Mouse (Mus musculus) liver, embryonic 15.5 days (tissue): ENCODE results near the gene Synpo2. TPM values are rescaled to one million over a fixed set of nuclear protein-coding genes. Genes with fewer than 3 reads are reported as not detected.

Experiments
- ATAC-seq: fragments of 200-750 bp; cut with Nextera tagmentation; 2 replicates; pipeline ENCODE4 v1.8.0; 2017; ENCODE audit warnings: moderate number of reproducible peaks, mild to moderate bottlenecking, moderate library complexity; ENCODE audit not compliant: insufficient read depth
- H3K27ac ChIP-seq: fragments of 300-500 bp; sonication (generic); replicated peaks from 2 replicates; pipeline ENCODE4 v1.5.1; 2015; ENCODE audit warnings: mild to moderate bottlenecking, inconsistent platforms
- H3K27me3 ChIP-seq: fragments of 300-500 bp; sonication (generic); 2 replicates; pipeline ENCODE4 v1.6.1; 2015; ENCODE audit warnings: mild to moderate bottlenecking, inconsistent platforms
- H3K36me3 ChIP-seq: fragments of 300-500 bp; sonication (generic); replicated peaks from 2 replicates; pipeline ENCODE4 v1.6.1; 2015; ENCODE audit warnings: moderate library complexity, mild to moderate bottlenecking, inconsistent platforms
- H3K4me1 ChIP-seq: fragments of 300-500 bp; sonication (generic); replicated peaks from 2 replicates; pipeline ENCODE4 v1.6.1; 2015; ENCODE audit warnings: inconsistent platforms
- H3K4me2 ChIP-seq: fragments of 300-500 bp; sonication (generic); 2 replicates; pipeline ENCODE4 v1.6.1; 2015; ENCODE audit warnings: moderate library complexity, mild to moderate bottlenecking, inconsistent platforms
- H3K4me3 ChIP-seq: fragments of 300-500 bp; sonication (generic); replicated peaks from 2 replicates; pipeline ENCODE4 v1.5.1; 2015; ENCODE audit warnings: mild to moderate bottlenecking, inconsistent platforms
- H3K9ac ChIP-seq: fragments of 300-500 bp; sonication (generic); 2 replicates; pipeline ENCODE4 v1.6.1; 2015; ENCODE audit warnings: moderate library complexity, mild to moderate bottlenecking, inconsistent platforms
- H3K9me3 ChIP-seq: fragments of 300-500 bp; sonication (generic); replicated peaks from 2 replicates; pipeline ENCODE4 v1.6.1; 2016; ENCODE audit warnings: inconsistent platforms
- WGBS: fragments of 180-500 bp; shearing (Covaris S2); methylation state at CpG from one replicate; pipeline ENCODE4 v1.1.7; 2015; ENCODE audit warnings: mixed read lengths; ENCODE audit not compliant: insufficient replicate concordance; 5-methylcytosine and 5-hydroxymethylcytosine counted together
- polyA plus RNA-seq: library from polyadenylated mRNA; unstranded; fragments of >200 nt; fragmentation: Nextera tagmentation; extraction: Ambion mirVana; gene quantifications from 2 replicates; pipeline ENCODE4 v1.2.1, GENCODE M21; 2015

The Synpo2 gene
- polyA plus RNA-seq, 1 experiment from 2014 or later: 0.28 TPM

DNA sequence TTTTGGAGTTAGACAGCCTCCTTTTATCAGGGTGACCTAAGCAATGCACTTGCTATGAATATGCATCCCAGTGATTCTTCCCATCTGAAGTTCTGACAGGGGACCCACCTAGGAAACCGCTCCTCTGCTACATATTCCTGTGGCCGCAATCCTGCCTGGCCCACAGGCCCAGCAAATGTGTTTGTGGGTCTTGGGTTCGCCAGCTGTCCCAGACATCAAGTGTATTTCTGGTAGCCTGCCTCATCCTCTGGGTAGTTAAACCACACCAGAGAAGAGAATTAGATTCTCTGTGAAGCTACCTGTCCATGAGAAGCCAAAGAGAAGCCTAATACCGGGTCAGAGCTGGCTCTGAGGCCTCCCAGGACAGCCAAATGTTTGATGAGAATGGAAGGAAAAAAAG lies 90.0 kb downstream of the Synpo2 start:
- Histone ChIP-seq H3K4me2 (no peak overlapping the region), H3K4me3 (no peak overlapping the region)
- WGBS: 63% methylated on average over 4 of the region's 4 CpGs

DNA sequence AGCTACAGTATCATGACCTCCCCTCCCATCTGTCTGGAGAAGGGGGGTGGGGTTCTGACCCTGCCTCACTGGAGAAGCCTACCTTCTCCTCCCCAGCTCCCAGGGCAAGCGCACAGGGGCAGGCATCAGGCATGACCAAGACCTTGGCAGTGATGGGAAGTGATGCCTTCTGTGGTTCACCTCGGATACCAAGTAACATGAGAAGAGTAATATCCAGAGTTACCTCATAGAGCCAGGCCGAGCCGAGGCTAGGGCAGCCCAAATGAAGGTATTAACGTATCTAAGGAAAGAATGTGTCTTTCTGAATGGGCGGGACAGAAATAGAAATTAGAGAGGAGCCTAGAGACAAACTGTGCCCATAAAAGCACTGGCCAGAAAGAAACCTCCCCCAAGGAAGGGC lies 92.5 kb downstream of the Synpo2 start:
- 59% methylated on average over 6 of the region's 6 CpGs for WGBS
- ATAC-seq: no peak
- no peak overlapping the region for H3K9ac ChIP-seq

More for the DNA sequence above, 90.0 kb downstream of the Synpo2 start:
- H3K27me3 ChIP-seq: no peaks in the 10 kb centered on the region
- no peaks in the 10 kb centered on the region for H3K36me3 ChIP-seq
- no peak overlapping the region for H3K27ac ChIP-seq
- H3K9ac ChIP-seq: no peak overlapping the region
- no peaks in the 10 kb centered on the region for H3K9me3 ChIP-seq
- H3K4me1 ChIP-seq: no peaks in the 10 kb centered on the region
- ATAC-seq: no peak

DNA sequence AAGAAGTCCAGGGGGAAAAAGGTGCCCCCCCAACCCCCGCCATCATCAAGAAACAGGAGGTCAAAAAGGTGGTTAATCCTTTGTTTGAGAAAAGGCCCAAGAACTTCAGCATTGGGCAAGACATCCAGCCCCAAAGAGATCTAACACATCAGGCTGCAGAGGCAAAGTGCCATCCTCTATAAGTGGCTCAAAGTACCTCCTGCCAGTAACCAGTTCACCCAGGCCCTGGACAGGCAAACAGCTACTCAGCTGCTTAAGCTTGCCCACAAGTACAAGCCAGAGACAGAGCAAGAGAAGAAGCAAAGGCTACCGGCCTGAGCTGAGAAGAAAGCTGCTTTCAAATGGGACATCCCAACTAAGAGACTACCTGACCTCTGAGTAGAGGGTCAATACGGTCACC lies 93.7 kb downstream of the Synpo2 start:
- no peaks in the 10 kb centered on the region for H3K36me3 ChIP-seq
- no peak overlapping the region for H3K4me3 ChIP-seq

More for the DNA sequence above, 92.5 kb downstream of the Synpo2 start:
- H3K9me3 ChIP-seq: no peaks in the 10 kb centered on the region
- H3K4me1 ChIP-seq: no peaks in the 10 kb centered on the region
- H3K4me2 ChIP-seq: no peak overlapping the region
- H3K27ac ChIP-seq: no peak overlapping the region
- no peaks in the 10 kb centered on the region for H3K36me3 ChIP-seq
- H3K4me3 ChIP-seq: no peak overlapping the region
- no peaks in the 10 kb centered on the region for H3K27me3 ChIP-seq

DNA sequence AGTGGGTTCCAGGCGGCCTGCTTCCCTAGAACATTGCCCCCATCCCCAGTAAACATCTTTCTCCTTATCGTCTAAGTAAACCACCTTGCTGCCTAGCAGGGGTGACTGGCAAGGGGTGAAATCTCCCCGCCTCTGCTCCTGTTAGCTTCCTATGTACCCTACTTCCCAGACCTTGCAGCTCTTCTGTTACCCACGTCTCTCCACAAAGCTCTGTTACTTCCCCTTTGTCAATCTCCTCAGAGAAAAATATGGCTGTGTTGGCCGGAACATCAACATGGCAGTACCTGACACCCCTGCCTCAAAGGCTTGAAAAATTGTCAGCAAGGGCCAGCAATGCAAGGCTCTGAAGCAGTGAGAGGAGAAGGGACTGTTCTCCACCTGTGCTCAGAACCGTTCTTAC lies 94.9 kb downstream of the Synpo2 start:
- no peaks in the 10 kb centered on the region for H3K27me3 ChIP-seq
- H3K36me3 ChIP-seq: no peaks in the 10 kb centered on the region
- no peak overlapping the region for H3K4me3 ChIP-seq
- no peaks in the 10 kb centered on the region for H3K9me3 ChIP-seq
- H3K4me2 ChIP-seq: no peak overlapping the region
- no peak overlapping the region for H3K9ac ChIP-seq
- 27% methylated on average over 6 of the region's 6 CpGs for WGBS
- H3K27ac ChIP-seq: no peak overlapping the region
- no peaks in the 10 kb centered on the region for H3K4me1 ChIP-seq
- ATAC-seq: no peak

More for the DNA sequence above, 93.7 kb downstream of the Synpo2 start:
- 53% methylated on average over 3 of the region's 3 CpGs for WGBS
- no peaks in the 10 kb centered on the region for H3K9me3 ChIP-seq
- H3K9ac ChIP-seq: no peak overlapping the region
- ATAC-seq: no peak
- no peaks in the 10 kb centered on the region for H3K27me3 ChIP-seq
- H3K4me2 ChIP-seq: no peak overlapping the region
- no peaks in the 10 kb centered on the region for H3K4me1 ChIP-seq
- H3K27ac ChIP-seq: no peak overlapping the region

DNA sequence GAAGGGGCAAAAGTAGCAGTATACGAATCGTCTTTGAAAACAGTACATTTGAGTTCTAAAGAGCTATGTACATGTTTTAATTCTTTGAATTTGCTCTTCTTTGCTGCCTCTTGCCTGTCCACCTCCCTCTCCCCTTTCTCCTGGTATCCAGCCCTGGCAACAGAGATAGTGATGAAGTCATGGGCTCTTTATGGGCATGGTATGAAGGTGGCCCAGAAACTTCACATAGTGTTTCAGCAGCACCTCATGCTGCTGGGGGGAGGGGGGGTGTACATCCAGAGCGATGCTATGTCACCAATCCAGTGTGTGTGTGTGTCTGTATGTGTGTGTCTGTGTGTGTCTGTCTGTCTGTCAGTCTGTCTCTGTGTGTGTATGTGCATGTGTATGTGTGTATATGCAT lies 95.8 kb downstream of the Synpo2 start:
- no peak overlapping the region for H3K27ac ChIP-seq
- H3K27me3 ChIP-seq: no peaks in the 10 kb centered on the region
- no peaks in the 10 kb centered on the region for H3K9me3 ChIP-seq
- no peak overlapping the region for H3K4me2 ChIP-seq
- whole genome bisulfite sequencing: 65% methylated on average over 3 of the region's 3 CpGs
- ATAC-seq: no peak
- H3K4me3 ChIP-seq: no peak overlapping the region
- no peaks in the 10 kb centered on the region for H3K4me1 ChIP-seq
- H3K9ac ChIP-seq: no peak overlapping the region
- H3K36me3 ChIP-seq: no peaks in the 10 kb centered on the region

DNA sequence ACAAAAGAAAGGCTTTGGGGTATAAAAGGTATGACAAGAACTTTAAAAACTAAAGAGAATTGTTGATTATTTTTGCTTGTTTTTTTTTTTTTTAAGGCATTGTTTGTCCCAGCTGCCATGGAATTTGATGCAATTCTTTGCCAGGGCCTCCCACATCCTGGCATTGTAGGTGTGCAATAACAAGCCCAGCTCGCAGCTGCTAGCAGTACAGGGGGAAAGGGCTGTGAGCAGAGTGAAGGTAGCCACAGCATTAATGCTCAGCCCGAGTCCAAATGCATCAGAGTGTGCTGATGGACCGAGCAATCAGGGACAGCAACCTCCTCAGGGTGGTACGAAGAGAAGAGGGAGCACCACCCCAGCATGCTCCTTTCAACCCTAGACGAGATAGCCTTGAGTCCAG lies 96.3 kb downstream of the Synpo2 start:
- Histone ChIP-seq H3K4me3 (no peak overlapping the region), H3K27ac (no peak overlapping the region), H3K9me3 (no peaks in the 10 kb centered on the region), H3K4me2 (no peak overlapping the region), H3K4me1 (no peaks in the 10 kb centered on the region), H3K9ac (no peak overlapping the region), H3K27me3 (no peaks in the 10 kb centered on the region), H3K36me3 (no peaks in the 10 kb centered on the region)
- WGBS: 48% methylated on average over 5 of the region's 5 CpGs
- ATAC-seq: no peak

DNA sequence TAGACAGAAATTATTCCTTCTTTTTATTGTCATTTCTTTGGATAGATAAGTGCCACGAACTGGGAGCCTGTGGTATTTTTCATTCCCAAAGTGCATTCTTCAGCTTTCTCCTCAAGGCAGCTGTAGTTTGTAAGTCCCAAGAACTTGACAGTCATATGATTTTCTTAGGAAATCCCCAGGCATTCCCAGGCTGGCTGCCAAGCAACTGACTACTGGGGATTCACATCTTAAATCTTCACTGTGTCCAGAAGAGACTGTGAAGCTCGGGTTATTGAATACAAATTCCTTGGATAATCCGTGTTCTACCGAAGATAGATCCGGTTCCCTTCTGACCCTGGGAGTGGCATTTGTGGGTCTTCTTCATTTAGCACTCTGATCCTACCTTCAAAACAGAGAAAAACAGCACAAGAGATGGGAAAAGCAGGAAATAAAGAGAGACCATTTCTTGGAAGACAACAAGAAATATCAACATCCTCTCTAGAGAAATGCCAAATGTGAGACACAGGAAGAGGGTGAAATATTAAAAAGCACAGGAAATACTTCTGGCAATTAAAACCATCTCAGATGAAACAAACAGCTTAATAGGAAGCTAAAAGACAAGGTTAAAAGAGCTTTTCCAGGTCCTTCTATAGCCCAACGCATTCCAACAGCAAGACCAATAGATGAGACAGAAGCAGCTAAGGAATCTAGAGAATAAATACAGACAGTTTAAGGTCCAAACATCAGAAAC lies 97.5 kb downstream of the Synpo2 start:
- no peaks in the 10 kb centered on the region for H3K36me3 ChIP-seq
- no peak for ATAC-seq
- no peak overlapping the region for H3K27ac ChIP-seq
- H3K4me3 ChIP-seq: no peak overlapping the region
- no peaks in the 10 kb centered on the region for H3K27me3 ChIP-seq
- H3K4me1 ChIP-seq: no peaks in the 10 kb centered on the region
- no peak overlapping the region for H3K9ac ChIP-seq
- WGBS: 52% methylated on average over 6 of the region's 6 CpGs
- H3K4me2 ChIP-seq: no peak overlapping the region
- H3K9me3 ChIP-seq: no peaks in the 10 kb centered on the region

DNA sequence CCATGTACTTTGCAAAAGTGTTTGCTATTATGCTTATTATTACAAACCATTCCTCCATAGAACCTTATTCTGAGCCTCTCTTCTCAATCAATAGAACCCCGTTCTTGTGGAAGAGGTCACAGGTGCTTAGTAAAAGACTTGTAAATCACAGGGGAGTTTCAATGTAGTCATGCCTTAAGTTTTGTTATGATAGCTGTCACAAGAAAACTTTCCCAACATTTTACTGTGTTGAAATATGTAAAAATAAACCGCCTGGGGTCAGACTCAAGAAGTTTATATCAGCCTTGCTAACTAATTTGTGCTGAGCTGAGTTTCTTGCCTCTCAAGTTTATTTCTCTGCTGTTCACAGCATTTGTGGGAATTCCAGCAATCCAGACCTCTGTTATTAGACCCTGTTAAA lies 103.8 kb downstream of the Synpo2 start:
- H3K27me3 ChIP-seq: no peaks in the 10 kb centered on the region
- no peak overlapping the region for H3K4me2 ChIP-seq
- H3K4me3 ChIP-seq: no peak overlapping the region
- no peaks in the 10 kb centered on the region for H3K36me3 ChIP-seq
- no peaks in the 10 kb centered on the region for H3K9me3 ChIP-seq
- no peak overlapping the region for H3K27ac ChIP-seq
- H3K9ac ChIP-seq: no peak overlapping the region
- no peak for ATAC-seq
- H3K4me1 ChIP-seq: no peaks in the 10 kb centered on the region
- WGBS: 52% methylated on average over 2 of the region's 2 CpGs

DNA sequence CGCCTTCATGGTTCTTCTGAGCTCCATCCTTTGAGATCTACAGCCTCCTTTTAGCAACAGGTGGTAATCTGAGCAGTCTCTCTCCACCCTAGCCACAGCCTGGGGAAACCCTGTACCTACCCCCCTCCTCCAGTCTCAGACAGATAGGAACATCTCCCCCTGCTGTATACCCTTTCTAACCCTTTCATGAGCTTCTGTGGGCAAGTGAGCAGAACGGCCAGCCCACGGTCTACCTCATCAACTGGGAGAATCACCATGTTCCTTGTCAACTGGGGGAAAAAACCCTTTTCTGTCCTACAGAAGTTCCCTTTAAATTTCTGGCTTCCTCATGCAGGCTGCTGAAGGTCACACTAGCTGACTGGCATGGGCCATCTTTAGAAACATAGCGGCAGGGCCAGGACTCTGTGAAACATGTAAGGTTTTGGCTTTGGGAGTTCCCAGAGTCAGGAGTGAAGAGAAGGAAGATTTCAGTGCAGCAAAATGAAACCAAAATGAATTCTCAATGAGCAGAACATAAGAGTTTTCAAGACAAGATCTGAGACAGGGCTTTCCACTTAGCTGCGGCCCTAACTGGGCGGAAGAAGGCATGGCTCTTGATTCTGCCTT lies 104.7 kb downstream of the Synpo2 start:
- Histone ChIP-seq H3K27me3 (no peaks in the 10 kb centered on the region), H3K4me1 (no peaks in the 10 kb centered on the region), H3K27ac (no peak overlapping the region), H3K4me2 (no peak overlapping the region), H3K36me3 (no peaks in the 10 kb centered on the region), H3K9me3 (no peaks in the 10 kb centered on the region), H3K9ac (no peak overlapping the region), H3K4me3 (no peak overlapping the region)
- WGBS: 69% methylated on average over 6 of the region's 6 CpGs
- no peak for ATAC-seq

DNA sequence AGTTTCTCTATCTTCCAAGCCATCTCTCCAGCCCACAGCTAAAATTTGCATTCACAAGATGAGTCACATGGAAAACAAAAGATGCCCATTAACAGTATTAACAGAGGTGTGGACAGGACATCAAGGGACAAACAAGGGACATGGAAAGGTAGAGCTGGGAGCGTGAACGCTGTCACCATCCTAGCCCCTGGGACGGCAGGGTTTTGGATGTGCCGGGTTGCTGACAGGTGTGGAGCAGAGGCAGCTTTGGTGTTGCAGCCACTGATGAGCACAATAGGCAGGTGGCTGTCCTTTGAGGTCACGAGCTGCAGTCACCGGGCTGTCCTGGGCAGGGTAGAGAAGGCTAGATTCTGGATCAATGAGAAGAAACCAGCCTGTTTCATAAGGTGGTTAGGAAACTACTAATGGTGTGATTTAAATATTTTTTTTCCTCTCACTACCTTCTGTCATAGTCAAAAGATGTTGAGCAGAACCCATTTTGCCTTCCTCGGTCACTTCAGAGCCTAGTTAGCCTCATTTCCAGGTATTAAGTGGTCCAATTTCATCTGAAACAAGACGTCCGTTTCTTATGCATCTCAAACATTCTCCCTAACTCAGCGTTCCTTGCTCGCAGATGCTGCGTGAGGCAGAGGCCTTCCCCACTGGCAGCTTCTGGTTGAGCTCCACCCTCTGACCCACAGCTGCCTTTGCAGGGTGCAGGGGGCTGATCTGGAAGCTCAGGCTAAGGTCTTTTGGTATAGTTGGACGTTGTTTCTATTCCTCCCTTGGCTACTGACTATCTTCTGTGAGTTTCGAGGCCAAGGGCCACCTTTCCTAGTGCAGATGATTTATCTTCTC lies 105.4 kb downstream of the Synpo2 start:
- no peak for ATAC-seq

DNA sequence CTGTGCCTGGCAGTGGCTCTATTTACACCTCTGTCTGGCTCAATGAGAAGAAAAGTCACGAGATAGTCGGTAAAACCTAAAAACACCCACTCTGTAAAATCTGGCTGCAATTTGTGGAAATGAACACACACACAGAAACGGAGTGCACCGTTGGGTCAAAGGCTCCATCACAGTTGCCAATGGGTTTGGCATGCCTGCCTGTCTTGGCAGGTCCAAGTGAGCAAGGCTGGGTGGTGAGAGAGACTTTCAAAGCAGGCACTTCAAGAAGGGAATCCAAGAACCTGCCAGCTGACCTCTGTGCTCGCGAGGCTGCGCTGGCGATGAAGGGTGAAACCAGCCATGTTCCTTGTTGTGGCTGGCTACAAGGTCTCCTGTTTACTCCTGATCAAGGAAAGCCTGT lies 107.2 kb downstream of the Synpo2 start:
- Histone ChIP-seq H3K36me3 (no peaks in the 10 kb centered on the region), H3K9me3 (no peaks in the 10 kb centered on the region), H3K4me3 (no peak overlapping the region), H3K4me1 (no peaks in the 10 kb centered on the region), H3K9ac (no peak overlapping the region), H3K27me3 (no peaks in the 10 kb centered on the region), H3K27ac (no peak overlapping the region), H3K4me2 (no peak overlapping the region)
- ATAC-seq: no peak
- 73% methylated on average over 8 of the region's 8 CpGs for WGBS

More for the DNA sequence above, 105.4 kb downstream of the Synpo2 start:
- Histone ChIP-seq H3K4me3 (no peak overlapping the region), H3K27me3 (no peaks in the 10 kb centered on the region), H3K9ac (no peak overlapping the region), H3K27ac (no peak overlapping the region), H3K9me3 (no peaks in the 10 kb centered on the region), H3K36me3 (no peaks in the 10 kb centered on the region), H3K4me1 (no peaks in the 10 kb centered on the region), H3K4me2 (no peak overlapping the region)
- 70% methylated on average over 14 of the region's 14 CpGs for WGBS
